Mouse (Mus musculus) midbrain, embryonic 16.5 days (tissue): ENCODE results near the gene Il1rapl2. TPM values are rescaled to one million over a fixed set of nuclear protein-coding genes. Genes with fewer than 3 reads are reported as not detected.

Experiments used
- ATAC-seq: fragments of 200-750 bp; cut with Nextera tagmentation; 2 replicates; pipeline ENCODE4 v1.8.0; 2017; ENCODE audit warnings: moderate TSS enrichment
- H3K27ac ChIP-seq: fragments of 300-500 bp; sonication (generic); 2 replicates; pipeline ENCODE4 v1.5.1; 2014; ENCODE audit warnings: mild to moderate bottlenecking, low read length, mixed read lengths
- H3K27me3 ChIP-seq: fragments of 300-500 bp; sonication (generic); 2 replicates; pipeline ENCODE4 v1.6.1; 2014; ENCODE audit warnings: low read depth, low read length, mixed read lengths; ENCODE audit not compliant: control insufficient read depth, insufficient read depth
- H3K36me3 ChIP-seq: fragments of 300-500 bp; sonication (generic); 2 replicates; pipeline ENCODE4 v1.6.1; 2014; ENCODE audit warnings: mild to moderate bottlenecking, low read length, moderate library complexity, mixed read lengths; ENCODE audit not compliant: control insufficient read depth, insufficient read depth
- H3K4me1 ChIP-seq: fragments of 300-500 bp; sonication (generic); 2 replicates; pipeline ENCODE4 v1.6.1; 2014; ENCODE audit warnings: mild to moderate bottlenecking, low read length, mixed read lengths; ENCODE audit not compliant: control insufficient read depth, insufficient read depth
- H3K4me2 ChIP-seq: fragments of 300-500 bp; sonication (generic); 2 replicates; pipeline ENCODE4 v1.6.1; 2014; ENCODE audit warnings: mild to moderate bottlenecking, low read length, mixed read lengths
- H3K4me3 ChIP-seq: fragments of 300-500 bp; sonication (generic); 2 replicates; pipeline ENCODE4 v1.5.1; 2014; ENCODE audit warnings: low read depth, mild to moderate bottlenecking, low read length, moderate library complexity, mixed read lengths
- H3K9ac ChIP-seq: fragments of 300-500 bp; sonication (generic); 2 replicates; pipeline ENCODE4 v1.6.1; 2014; ENCODE audit warnings: low read depth, low read length, mixed read lengths
- H3K9me3 ChIP-seq: fragments of 300-500 bp; sonication (generic); replicated peaks from 2 replicates; pipeline ENCODE4 v1.6.1; 2014; ENCODE audit warnings: mild to moderate bottlenecking, low read length, mixed read lengths; ENCODE audit not compliant: control insufficient read depth, poor library complexity, severe bottlenecking
- WGBS: fragments of 180-500 bp; shearing (Covaris S2); extraction: QIAGEN DNeasy Blood & Tissue Kit; methylation state at CpG from one replicate; pipeline ENCODE4 v1.1.7; 2014; 5-methylcytosine and 5-hydroxymethylcytosine counted together
- polyA plus RNA-seq: library from polyadenylated mRNA; unstranded; fragments of >200 nt; fragmentation: Nextera tagmentation; extraction: Ambion mirVana; gene quantifications from 2 replicates; pipeline ENCODE4 v1.2.1, GENCODE M21; 2015

Gene Il1rapl2
- polyA plus RNA-seq, 1 experiment from 2014 or later, result 5.4 TPM

- Histone ChIP-seq H3K9me3 (no peaks in the 10 kb centered on the region), H3K27ac (no peak overlapping the region), H3K36me3 (no peaks in the 10 kb centered on the region), H3K4me3 (no peak overlapping the region), H3K27me3 (no peaks in the 10 kb centered on the region), H3K4me1 (no peaks in the 10 kb centered on the region), H3K4me2 (no peak overlapping the region), H3K9ac (no peak overlapping the region)
- ATAC-seq, result no peak
- WGBS, result 68% methylated on average over 2 of the region's 2 CpGs
Measured at GRCm38 (mm10) chrX:138449856-138450255, 879.4 kb downstream of the Il1rapl2 start.

DNA sequence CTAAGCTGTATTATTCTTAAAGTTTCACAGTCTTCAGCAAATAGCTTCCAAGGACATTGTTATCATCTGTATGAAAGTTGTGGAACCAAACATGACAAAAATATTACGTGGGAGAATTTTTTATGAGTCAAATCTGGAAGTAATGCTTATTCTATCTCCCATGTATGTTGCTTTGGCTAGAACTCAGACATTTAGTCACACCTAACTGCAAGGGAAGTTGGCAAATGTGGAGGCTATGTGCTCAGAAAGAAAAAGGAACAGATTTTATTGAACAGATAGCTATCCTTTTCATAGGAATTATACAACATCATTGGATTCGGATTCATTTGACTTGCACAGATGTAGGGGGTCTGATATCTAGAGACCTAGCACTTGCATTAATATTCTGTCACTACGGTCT, 908.1 kb downstream of the Il1rapl2 start:
- Histone ChIP-seq H3K27me3 (no peaks in the 10 kb centered on the region), H3K9ac (no peak overlapping the region), H3K27ac (no peak overlapping the region), H3K36me3 (no peaks in the 10 kb centered on the region), H3K4me2 (no peak overlapping the region), H3K9me3 (no peaks in the 10 kb centered on the region), H3K4me1 (no peaks in the 10 kb centered on the region), H3K4me3 (no peak overlapping the region)
- no peak for ATAC-seq
- 83% methylated on average over 3 of the region's 3 CpGs for WGBS

DNA sequence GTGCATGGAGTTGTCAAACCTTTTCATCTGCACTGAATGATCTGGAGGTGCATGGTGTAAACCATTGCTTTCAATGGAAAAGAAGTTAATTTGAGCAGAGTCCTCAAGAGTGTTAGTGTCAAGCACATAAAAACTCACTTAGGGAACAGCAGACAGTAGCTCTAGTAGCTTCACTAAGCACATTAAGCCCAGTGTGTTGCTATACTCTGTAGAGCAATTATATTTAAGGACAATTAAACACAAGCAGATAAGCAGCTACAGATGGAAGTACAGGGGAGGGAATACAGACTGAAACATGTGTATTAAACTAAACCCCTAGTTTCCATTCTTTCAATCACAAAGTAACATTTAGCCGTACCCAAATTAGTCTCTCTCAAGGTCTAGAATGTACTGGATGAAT, 930.1 kb downstream of the Il1rapl2 start:
- H3K9ac ChIP-seq, result no peak overlapping the region
- no peaks in the 10 kb centered on the region for H3K27me3 ChIP-seq
- H3K4me2 ChIP-seq, result no peak overlapping the region
- no peaks in the 10 kb centered on the region for H3K36me3 ChIP-seq
- ATAC-seq, result no peak
- H3K9me3 ChIP-seq, result no peaks in the 10 kb centered on the region
- no peak overlapping the region for H3K4me3 ChIP-seq
- no peak overlapping the region for H3K27ac ChIP-seq
- WGBS, result 96% methylated on average over 1 of the region's 1 CpGs
- no peaks in the 10 kb centered on the region for H3K4me1 ChIP-seq

DNA sequence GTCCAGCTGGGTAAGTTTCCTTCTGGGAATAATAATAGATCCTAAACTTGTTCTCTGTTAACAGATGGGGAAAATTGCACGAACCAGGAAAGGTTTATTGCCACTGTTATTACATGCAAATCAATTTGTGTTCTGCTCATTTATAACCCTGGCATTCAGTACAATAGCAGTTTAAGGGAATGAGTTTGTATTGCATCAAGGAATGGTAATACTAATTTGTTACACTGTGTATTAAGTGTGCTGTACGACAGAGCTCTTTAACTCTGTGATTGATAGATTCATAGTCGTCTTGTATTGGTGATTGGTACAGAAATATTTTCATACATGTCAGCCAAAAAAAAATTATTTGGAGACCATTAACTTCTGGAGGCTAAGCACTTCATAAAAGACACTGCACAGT, 934.6 kb downstream of the Il1rapl2 start:
- H3K4me2 ChIP-seq, result no peak overlapping the region
- 57% methylated on average over 3 of the region's 3 CpGs for WGBS
- no peak overlapping the region for H3K4me3 ChIP-seq
- no peaks in the 10 kb centered on the region for H3K9me3 ChIP-seq
- ATAC-seq, result no peak
- no peaks in the 10 kb centered on the region for H3K27me3 ChIP-seq
- no peaks in the 10 kb centered on the region for H3K4me1 ChIP-seq
- no peaks in the 10 kb centered on the region for H3K36me3 ChIP-seq
- no peak overlapping the region for H3K27ac ChIP-seq
- no peak overlapping the region for H3K9ac ChIP-seq

- H3K4me2 ChIP-seq, result no peak overlapping the region
- H3K9ac ChIP-seq, result no peak overlapping the region
- no peaks in the 10 kb centered on the region for H3K27me3 ChIP-seq
- H3K27ac ChIP-seq, result no peak overlapping the region
- no peaks in the 10 kb centered on the region for H3K4me1 ChIP-seq
- no peaks in the 10 kb centered on the region for H3K9me3 ChIP-seq
- H3K36me3 ChIP-seq, result no peaks in the 10 kb centered on the region
- no peak for ATAC-seq
- H3K4me3 ChIP-seq, result no peak overlapping the region
- 60% methylated on average over 3 of the region's 3 CpGs for WGBS
Measured at GRCm38 (mm10) chrX:138620106-138620505, 1049.7 kb downstream of the Il1rapl2 start.

- no peaks in the 10 kb centered on the region for H3K27me3 ChIP-seq
- H3K9ac ChIP-seq, result no peak overlapping the region
- H3K4me2 ChIP-seq, result no peak overlapping the region
- no peak overlapping the region for H3K27ac ChIP-seq
- ATAC-seq, result no peak
- H3K36me3 ChIP-seq, result no peaks in the 10 kb centered on the region
- no peaks in the 10 kb centered on the region for H3K9me3 ChIP-seq
- no peak overlapping the region for H3K4me3 ChIP-seq
- no peaks in the 10 kb centered on the region for H3K4me1 ChIP-seq
Measured at GRCm38 (mm10) chrX:138625311-138625710, 1054.9 kb downstream of the Il1rapl2 start.

DNA sequence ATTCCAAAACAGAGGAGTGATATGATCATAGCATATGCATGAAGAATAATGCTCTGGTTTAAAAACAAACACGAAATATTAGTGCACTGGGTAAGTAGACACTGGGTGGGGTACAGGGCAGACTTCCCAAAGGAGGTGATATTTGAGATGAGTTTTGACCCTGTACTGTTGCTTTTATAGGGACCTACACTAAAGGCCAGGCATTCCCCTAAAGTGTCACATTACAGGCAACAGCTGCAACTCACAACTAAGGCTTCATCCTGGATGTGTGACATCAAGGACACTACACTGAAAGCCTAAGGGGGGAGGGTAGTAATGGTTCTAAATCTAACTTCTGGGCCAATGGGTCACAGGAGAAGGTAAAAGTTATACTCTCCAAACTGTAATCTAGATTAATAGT, 1152.0 kb downstream of the Il1rapl2 start:
- Histone ChIP-seq H3K27me3 (no peaks in the 10 kb centered on the region), H3K4me3 (no peak overlapping the region), H3K9ac (no peak overlapping the region), H3K27ac (no peak overlapping the region), H3K4me1 (no peaks in the 10 kb centered on the region), H3K4me2 (no peak overlapping the region), H3K9me3 (no peaks in the 10 kb centered on the region), H3K36me3 (no peaks in the 10 kb centered on the region)
- 58% methylated on average over 1 of the region's 1 CpGs for WGBS
- no peak for ATAC-seq

DNA sequence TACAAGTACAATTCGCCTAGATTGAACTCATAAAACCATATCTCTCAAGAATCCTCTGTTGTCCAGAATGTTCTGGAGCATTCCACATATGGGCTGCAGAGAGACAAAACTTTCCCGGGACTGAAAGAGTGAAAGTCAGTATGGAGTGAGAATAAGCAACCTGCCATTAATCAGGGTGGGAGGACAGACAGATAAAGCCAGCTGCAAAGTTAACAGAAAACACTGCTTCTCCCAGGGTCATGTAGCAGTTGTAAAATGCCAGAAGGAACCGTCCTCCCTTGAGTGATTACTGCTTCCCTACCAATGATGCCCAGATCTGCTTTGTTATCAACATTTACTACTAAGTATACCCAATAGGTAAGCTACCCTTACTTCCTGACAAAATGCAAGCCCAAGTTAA, 1230.5 kb downstream of the Il1rapl2 start:
- Histone ChIP-seq H3K4me3 (no peak overlapping the region), H3K36me3 (no peaks in the 10 kb centered on the region), H3K27ac (no peak overlapping the region), H3K4me1 (no peaks in the 10 kb centered on the region), H3K4me2 (no peak overlapping the region), H3K27me3 (no peaks in the 10 kb centered on the region), H3K9me3 (no peaks in the 10 kb centered on the region), H3K9ac (no peak overlapping the region)
- ATAC-seq, result no peak
- 71% methylated on average over 3 of the region's 3 CpGs for WGBS

GRCm38 (mm10) chrX:138831876-138832275, 1261.5 kb downstream of the Il1rapl2 start:
- Histone ChIP-seq H3K4me1 (no peaks in the 10 kb centered on the region), H3K4me3 (no peak overlapping the region), H3K27me3 (no peaks in the 10 kb centered on the region), H3K4me2 (no peak overlapping the region), H3K9me3 (no peaks in the 10 kb centered on the region), H3K9ac (no peak overlapping the region), H3K36me3 (no peaks in the 10 kb centered on the region), H3K27ac (no peak overlapping the region)
- no peak for ATAC-seq

DNA sequence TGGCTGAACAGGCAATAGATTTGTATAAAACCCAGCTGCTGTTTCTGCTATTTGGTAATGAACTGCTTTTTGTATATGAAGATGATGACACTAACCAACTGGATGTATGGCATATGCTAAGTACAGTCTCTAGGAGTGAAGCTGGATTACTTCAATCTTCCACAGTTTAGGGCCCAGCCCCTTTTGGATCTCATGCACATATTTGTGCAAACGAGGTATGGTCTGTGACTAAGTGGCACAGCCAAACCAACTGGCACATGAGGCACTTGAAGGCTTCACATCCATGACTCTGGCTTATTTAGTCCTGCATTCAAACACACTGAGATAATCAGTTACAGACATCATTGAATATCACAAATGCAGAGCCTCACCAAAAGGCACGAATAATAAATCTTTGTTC, 1263.5 kb downstream of the Il1rapl2 start:
- no peaks in the 10 kb centered on the region for H3K27me3 ChIP-seq
- H3K4me3 ChIP-seq, result no peak overlapping the region
- WGBS, result 68% methylated on average over 2 of the region's 2 CpGs
- H3K4me2 ChIP-seq, result no peak overlapping the region
- H3K4me1 ChIP-seq, result no peaks in the 10 kb centered on the region
- H3K27ac ChIP-seq, result no peak overlapping the region
- H3K36me3 ChIP-seq, result no peaks in the 10 kb centered on the region
- no peaks in the 10 kb centered on the region for H3K9me3 ChIP-seq
- ATAC-seq, result no peak
- H3K9ac ChIP-seq, result no peak overlapping the region
